Mouse (Mus musculus) layer of hippocampus, adult 2 months (tissue): ENCODE data around the gene Stard10. TPM values are rescaled to one million over a fixed set of nuclear protein-coding genes. Genes with fewer than 3 reads are reported as not detected.

ENCODE experiments used
- DNase-seq, 2 experiments: peaks; one replicate each; pipeline ENCODE4 v3.0.0; 2022; ENCODE audit warnings: low spot score in 2 of 2
- H3K27ac ChIP-seq: fragments of 200-600 bp; 2 replicates; pipeline ENCODE4 v1.8.1; 2022
- H3K4me3 ChIP-seq: fragments of 200-600 bp; 2 replicates; pipeline ENCODE4 v1.8.1; 2022; ENCODE audit warnings: mild to moderate bottlenecking
- CTCF ChIP-seq: fragments of 200-600 bp; conservative IDR thresholded peaks from 2 replicates; pipeline ENCODE4 v1.8.1; 2022; ENCODE audit warnings: antibody characterized with exemption, mild to moderate bottlenecking, moderate library complexity
- total RNA-seq, 2 experiments: library from RNA; stranded (reverse); gene quantifications; 2 replicates each; pipeline ENCODE4 v1.2.3; 2021

The Stard10 gene
- total RNA-seq, 2 experiments from 2014 or later: 23.6 to 24.6 TPM

DNA sequence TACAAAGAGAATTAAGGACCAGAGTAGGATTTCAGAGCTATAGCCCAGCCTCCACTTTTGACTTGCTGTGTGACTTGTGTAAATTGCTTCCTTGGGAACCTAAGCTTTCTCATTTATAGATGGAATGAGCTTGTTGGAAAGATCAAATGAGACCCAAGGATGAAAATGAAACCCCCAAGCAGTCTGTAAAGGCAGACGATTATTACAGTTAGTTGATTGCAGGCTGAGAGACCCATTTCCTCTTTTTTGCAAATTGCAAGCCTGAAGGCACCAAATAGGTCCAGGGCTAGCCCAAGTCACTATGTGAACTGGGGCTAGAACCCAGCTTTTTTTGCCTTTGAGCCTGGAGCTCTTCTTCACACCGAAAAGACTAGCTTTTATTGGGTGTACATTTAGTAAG is 5.8 kb upstream of the Stard10 start:
- DNase-seq: no peak
- peak overlapping the region; percentile 19; the same call in 1 of the 2 replicates for H3K4me3 ChIP-seq
- no peak for TF ChIP-seq CTCF
- peak overlapping the region; percentile 97 for H3K27ac ChIP-seq

DNA sequence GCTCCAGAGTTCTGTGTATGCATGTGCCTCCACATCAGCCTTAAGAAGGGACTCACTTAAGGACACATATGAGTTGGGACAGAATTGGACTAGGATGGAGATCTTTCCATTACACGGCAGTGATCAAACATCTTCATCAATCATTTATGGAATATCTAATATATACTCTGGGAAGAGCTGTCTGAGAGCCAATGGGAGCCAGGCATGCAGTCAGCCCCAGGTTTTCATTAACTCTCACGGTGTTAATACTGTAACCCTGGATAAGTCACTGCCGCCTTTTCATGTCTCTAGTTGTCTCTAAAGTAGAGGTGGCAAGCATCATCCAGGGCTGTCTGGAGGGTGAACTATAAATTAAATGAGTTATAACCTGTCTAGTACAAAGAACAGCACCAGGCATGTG is 3.9 kb upstream of the Stard10 start:
- no peak for TF ChIP-seq CTCF
- no peak for DNase-seq
- Histone ChIP-seq H3K4me3 (no peak overlapping the region), H3K27ac (no peak overlapping the region)

DNA sequence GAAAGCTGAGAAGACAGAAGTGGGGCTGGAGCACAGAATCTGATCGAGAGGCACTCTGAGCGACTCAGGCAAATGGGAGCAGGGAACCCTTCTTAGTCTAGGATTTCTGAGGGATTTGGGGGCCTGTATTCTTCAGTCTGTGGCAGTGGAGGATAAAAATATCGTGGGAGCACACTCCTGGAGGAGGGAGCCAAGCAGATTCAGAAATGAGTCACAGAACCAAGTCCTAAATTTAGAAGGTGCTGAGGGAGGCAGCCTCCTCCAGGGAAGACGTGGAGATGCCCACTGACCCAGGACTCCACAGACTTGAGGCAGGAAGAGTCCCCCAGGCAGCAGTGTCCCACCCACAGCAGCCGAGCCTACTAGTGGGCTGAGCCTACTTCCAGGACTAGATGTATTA is 2.5 kb upstream of the Stard10 start:
- peak in 1 of 2 experiments; percentile 44 for DNase-seq
- no peak for TF ChIP-seq CTCF
- no peak overlapping the region for H3K4me3 ChIP-seq
- H3K27ac ChIP-seq: no peak overlapping the region

- no peak for TF ChIP-seq CTCF
- DNase-seq: no peak
- H3K27ac ChIP-seq: no peak overlapping the region
- H3K4me3 ChIP-seq: no peak overlapping the region
These were observed 1.2 kb upstream of the Stard10 start for GRCm38 (mm10) chr7:101315699-101316098.

- DNase-seq: no peak
- Histone ChIP-seq H3K27ac (no peak overlapping the region), H3K4me3 (no peak overlapping the region)
- no peak for TF ChIP-seq CTCF
These were observed 290 bp upstream of the Stard10 start for GRCm38 (mm10) chr7:101316591-101317001.

- DNase-seq: no peak
- Histone ChIP-seq H3K27ac (no peak overlapping the region), H3K4me3 (no peak overlapping the region)
- no peak for TF ChIP-seq CTCF
These were observed 2.0 kb downstream of the Stard10 start for GRCm38 (mm10) chr7:101318848-101319247.

GRCm38 (mm10) chr7:101319796-101320195 is 2.9 kb downstream of the Stard10 start:
- Histone ChIP-seq H3K4me3 (no peak overlapping the region), H3K27ac (no peak overlapping the region)
- TF ChIP-seq CTCF: no peak
- DNase-seq: no peak

GRCm38 (mm10) chr7:101320399-101321217 is 3.7 kb downstream of the Stard10 start:
- peak overlapping the region; percentile 74 for H3K4me3 ChIP-seq
- H3K27ac ChIP-seq: 0 out of 2 replicates have a peak overlapping the region, but pooled peaks have one; percentile 43
- no peak for DNase-seq
- no peak for TF ChIP-seq CTCF

DNA sequence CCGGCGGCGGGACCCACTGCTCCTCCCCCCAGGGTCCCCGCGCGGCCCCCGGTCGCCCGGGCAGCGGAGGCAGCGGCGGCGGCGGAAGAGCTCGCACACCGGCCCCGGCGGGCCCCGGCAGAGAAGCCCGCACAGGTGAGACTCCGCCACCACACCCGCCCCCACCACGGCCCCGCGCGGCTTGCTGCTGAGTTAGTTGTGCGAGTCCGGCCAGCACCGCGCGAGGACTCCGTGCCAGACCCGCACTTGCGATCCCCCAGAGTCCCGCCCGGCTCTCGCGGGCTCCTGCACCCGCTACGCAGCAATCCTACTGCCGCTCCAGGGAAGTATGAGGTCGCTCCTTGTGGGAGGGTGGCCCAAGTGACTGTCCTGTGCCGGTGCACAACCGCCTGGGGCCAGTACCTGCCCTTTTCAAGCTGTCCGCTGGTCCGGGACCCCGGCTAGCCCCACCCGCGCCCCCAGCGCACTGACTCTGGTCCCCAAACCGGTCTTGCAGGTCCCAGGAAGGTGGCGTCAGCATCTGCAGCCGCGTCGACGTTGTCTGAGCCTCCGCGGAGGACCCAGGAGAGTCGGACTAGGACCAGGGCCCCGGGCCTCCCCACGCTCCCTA is 4.4 kb downstream of the Stard10 start:
- DNase-seq: no peak
- H3K4me3 ChIP-seq: peak overlapping the region; percentile 74
- H3K27ac ChIP-seq: peak overlapping the region; percentile 70
- TF ChIP-seq CTCF: no peak

DNA sequence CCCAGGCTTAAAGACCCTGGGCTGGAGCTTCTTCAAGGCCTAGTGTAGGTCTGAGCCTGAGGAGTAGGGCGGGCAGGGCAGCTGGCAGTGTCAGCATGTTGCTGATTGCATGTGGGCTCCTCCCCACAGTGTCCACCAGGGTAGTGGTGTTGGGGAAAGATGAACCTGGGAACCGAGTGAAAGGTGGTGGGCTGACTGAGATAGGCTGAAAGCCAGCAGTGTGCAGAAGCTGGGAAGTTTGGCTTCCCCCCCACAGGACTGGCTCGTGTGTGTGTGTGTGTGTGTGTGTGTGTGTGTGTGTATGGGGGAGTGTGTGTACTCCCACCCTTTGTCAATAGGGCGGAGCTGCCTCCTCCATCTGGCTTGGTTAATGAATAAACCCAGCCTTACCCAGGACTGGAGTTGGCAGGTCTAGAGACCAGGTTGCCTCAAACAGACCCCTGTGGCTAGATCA is 6.3 kb downstream of the Stard10 start:
- H3K27ac ChIP-seq: no peak overlapping the region
- no peak for DNase-seq
- H3K4me3 ChIP-seq: no peak overlapping the region
- no peak for TF ChIP-seq CTCF

DNA sequence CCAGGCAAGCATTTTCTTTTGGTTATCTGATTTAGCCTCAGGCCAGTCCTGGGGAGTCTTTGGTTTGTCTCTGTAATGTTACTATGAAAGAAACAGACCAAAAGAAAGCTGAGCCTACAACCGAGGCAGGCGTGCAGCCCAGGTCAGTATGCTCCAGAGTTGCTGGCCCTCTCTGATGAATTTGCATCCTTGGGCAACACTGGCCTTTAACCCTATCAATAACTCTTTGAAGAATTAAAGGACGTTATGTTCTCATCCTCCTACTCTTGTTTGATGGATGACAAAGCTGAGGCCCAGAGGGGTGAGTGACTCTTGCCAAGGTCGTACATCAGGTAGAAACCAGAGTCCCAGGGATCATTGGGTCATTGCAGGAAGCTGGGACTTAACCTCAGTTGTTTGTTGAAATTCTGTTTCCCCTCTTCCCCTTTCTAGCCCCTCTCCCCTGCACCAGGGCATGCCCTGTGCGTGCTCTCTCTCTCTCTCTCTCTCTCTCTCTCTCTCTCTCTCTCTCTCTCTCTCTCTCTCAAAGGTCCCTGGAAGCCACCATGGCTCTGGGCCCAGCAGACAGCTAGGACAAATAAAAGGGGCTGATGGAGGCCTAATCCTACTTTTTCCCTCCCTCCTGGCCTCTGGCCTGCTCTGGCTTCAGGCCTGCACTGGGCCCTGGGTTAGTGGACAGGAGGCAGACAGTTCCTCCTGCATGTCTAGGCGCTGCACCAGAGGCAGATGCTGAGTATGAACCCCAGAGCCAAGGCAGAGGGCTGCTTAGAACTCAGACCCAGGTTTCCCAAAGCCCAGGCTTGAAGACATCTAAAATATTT is 7.5 kb downstream of the Stard10 start:
- H3K27ac ChIP-seq: 0 out of 2 replicates have a peak overlapping the region, but pooled peaks have one; percentile 32
- H3K4me3 ChIP-seq: no peak overlapping the region
- DNase-seq: no peak
- no peak for TF ChIP-seq CTCF

DNA sequence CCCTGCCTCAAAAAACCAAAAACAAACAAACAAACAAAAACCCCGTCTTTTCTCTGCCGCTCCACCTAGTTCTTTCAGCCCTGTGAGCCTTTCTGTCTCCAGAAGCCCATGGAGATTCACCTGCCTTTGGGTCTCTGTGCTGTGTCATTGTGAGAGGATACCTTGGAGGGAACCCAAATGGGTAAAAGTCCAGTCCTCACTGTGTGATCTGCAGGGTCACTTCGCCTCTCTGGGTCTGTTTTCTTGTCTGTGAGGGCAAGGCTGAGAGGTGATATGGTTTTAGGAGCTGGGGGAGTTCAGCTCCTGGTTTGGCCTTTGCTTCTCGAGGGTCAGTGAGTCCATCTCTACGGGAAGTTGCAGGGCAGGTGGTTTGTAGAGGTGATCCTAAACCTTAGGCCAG is 9.1 kb downstream of the Stard10 start:
- DNase-seq: no peak
- no peak overlapping the region for H3K27ac ChIP-seq
- no peak for TF ChIP-seq CTCF

GRCm38 (mm10) chr7:101327263-101327662 is 10.4 kb downstream of the Stard10 start:
- TF ChIP-seq CTCF: no peak
- Histone ChIP-seq H3K27ac (no peak overlapping the region), H3K4me3 (no peak overlapping the region)
- DNase-seq: no peak

More for the DNA sequence above, 9.1 kb downstream of the Stard10 start:
- H3K4me3 ChIP-seq: no peak overlapping the region
